Mouse (Mus musculus) brain, embryonic 18.5 days (tissue): ENCODE results near the gene Megf11.

Experiments
- DNase-seq: peaks from one replicate; pipeline ENCODE4 v3.0.0-alpha.2; 2012; ENCODE audit warnings: low read depth, low spot score

Megf11 gene

GRCm38 (mm10) chr9:64385511-64386465 is at the start of gene Megf11:
Gene Megf11, plus strand, starts transcription at chr9:64385626.
- DNase-seq: peak; percentile 37

- DNase-seq: no peak
Observed at GRCm38 (mm10) chr9:64335825-64336224, 49.6 kb upstream of the Megf11 start.

- no peak for DNase-seq
Observed at GRCm38 (mm10) chr9:64339361-64339760, 46.1 kb upstream of the Megf11 start.

GRCm38 (mm10) chr9:64340351-64341253 is 44.8 kb upstream of the Megf11 start:
- DNase-seq: peak; percentile 56

- no peak for DNase-seq
Observed at GRCm38 (mm10) chr9:64341254-64341566, 44.2 kb upstream of the Megf11 start, which contains the start of gene Dis3l. Gene Dis3l, minus strand, starts transcription at chr9:64341288.

GRCm38 (mm10) chr9:64341671-64342070 is 43.8 kb upstream of the Megf11 start:
- DNase-seq: no peak

- no peak for DNase-seq
Observed at GRCm38 (mm10) chr9:64343656-64344055, 41.8 kb upstream of the Megf11 start.

- no peak for DNase-seq
Observed at GRCm38 (mm10) chr9:64345931-64346330, 39.5 kb upstream of the Megf11 start.

- DNase-seq: peak; percentile 20
Observed at GRCm38 (mm10) chr9:64347377-64347776, 38.0 kb upstream of the Megf11 start.

- no peak for DNase-seq
Observed at GRCm38 (mm10) chr9:64349490-64349889, 35.9 kb upstream of the Megf11 start.

- no peak for DNase-seq
Observed at GRCm38 (mm10) chr9:64351191-64351590, 34.2 kb upstream of the Megf11 start.

- no peak for DNase-seq
Observed at GRCm38 (mm10) chr9:64355627-64356026, 29.8 kb upstream of the Megf11 start.

- no peak for DNase-seq
Observed at GRCm38 (mm10) chr9:64361231-64361950, 24.0 kb upstream of the Megf11 start.

GRCm38 (mm10) chr9:64369871-64370270 is 15.6 kb upstream of the Megf11 start:
- DNase-seq: no peak

- DNase-seq: no peak
Observed at GRCm38 (mm10) chr9:64371305-64371819, 14.1 kb upstream of the Megf11 start.

GRCm38 (mm10) chr9:64376380-64376779 is 9.0 kb upstream of the Megf11 start:
- DNase-seq: no peak

GRCm38 (mm10) chr9:64383021-64383788 is 2.2 kb upstream of the Megf11 start:
- DNase-seq: peak; percentile 28

GRCm38 (mm10) chr9:64386466-64387211 is 1.2 kb downstream of the Megf11 start:
- DNase-seq: no peak

- DNase-seq: no peak
Observed at GRCm38 (mm10) chr9:64389576-64390292, 4.3 kb downstream of the Megf11 start.
